In the genomic region with DNA sequence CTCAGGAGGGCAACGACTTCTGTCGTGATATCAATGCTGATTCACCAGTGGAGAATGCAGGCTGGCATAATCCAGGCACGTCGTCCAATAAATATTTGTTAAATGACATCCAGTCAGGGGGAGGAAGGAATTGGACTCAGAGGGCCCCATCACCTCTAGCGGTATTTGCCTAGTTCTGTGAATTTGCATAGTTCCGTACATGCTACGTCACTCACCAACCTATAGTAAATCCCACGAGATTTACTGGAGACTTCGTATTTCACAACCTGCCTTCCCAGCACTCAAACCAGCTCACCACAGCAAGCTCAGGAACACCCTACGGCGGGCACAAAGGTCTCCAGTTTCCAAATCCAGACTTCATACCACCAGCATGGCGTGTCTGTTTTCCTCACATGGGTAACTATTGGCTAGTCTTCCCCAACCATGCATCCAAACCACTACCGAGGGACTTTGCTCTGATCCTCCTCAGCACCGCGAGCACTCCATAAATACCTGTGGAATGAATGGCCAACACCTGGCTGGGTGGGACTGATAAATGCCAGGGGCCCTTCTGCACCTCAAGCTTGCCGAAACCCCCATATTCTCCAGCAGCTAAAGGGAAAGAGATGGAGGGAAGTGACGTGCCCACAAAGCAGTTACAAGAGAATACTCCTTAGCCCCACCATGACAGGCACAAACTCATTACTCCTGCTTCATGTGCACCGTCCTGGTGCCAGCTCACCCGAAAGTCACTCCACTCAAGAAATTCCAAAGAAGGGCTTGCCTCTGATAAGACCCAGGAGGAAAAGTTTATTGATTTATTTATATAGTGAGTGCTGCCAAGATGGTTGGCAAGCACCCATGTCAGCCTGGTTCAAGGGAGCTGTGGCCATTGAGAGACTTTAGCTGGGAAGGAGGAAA, we compare ENCODE assay signal across 9 mouse cellular contexts. TPM values are rescaled to one million over a fixed set of nuclear protein-coding genes. Genes with fewer than 3 reads are reported as not detected.
DNase-seq lines count a peak whose midpoint lies in the region; ATAC-seq and TF ChIP-seq lines count a peak whose summit lies in the region.
"Had no signal": no experiment of that assay in that cellular context is flagged by ENCODE, and none has a peak within 500 bp of the region (broad histone marks: within the 10 kb centered on the region; RNA-seq: fewer than 3 reads in every experiment).

No protein-coding gene starts in this region.

- no peak overlapping the region for H3K9ac ChIP-seq in midbrain, embryonic 11.5 days (ENCODE audit: low read length)
- H3K9ac ChIP-seq in midbrain, postnatal 0 days (replicated peaks; ENCODE audit: low read length, poor library complexity, severe bottlenecking), result no peak overlapping the region
- H3K9ac ChIP-seq in lung, postnatal 0 days (replicated peaks; ENCODE audit: low read depth), result no peak overlapping the region
- H3K9ac ChIP-seq in heart, adult 2 months (ENCODE audit: low read depth, low read length), result no peak overlapping the region
- H3K9ac ChIP-seq: hindbrain, embryonic 12.5 days had no signal

- no peaks in the 10 kb centered on the region; the same call in 1 of the 2 replicates for H3K27me3 ChIP-seq in midbrain, embryonic 11.5 days (ENCODE audit: control insufficient read depth, insufficient read depth, low read length)
- no peaks in the 10 kb centered on the region for H3K27me3 ChIP-seq in midbrain, postnatal 0 days (ENCODE audit: insufficient read depth, low read length)
- H3K27me3 ChIP-seq in lung, postnatal 0 days (replicated peaks; ENCODE audit: insufficient read depth, low read length), result no peaks in the 10 kb centered on the region
- no peaks in the 10 kb centered on the region for H3K27me3 ChIP-seq in heart, adult 2 months (ENCODE audit: control insufficient read depth, insufficient read depth, low read length)
- H3K27me3 ChIP-seq: hindbrain, embryonic 12.5 days had no signal

- ATAC-seq in midbrain, embryonic 11.5 days (ENCODE audit: low FRiP score), result no peak
- no peak for ATAC-seq in midbrain, postnatal 0 days (ENCODE audit: low FRiP score)
- ATAC-seq in lung, postnatal 0 days, result peak; percentile 92

- no peak for TF ChIP-seq POLR2A in heart, adult 2 months (IDR thresholded peaks at IDR 0.05; ENCODE audit: insufficient read depth, low read depth, low read length)

- peaks cover 28% of the 10 kb centered on the region for H3K4me1 ChIP-seq in midbrain, embryonic 11.5 days (ENCODE audit: control insufficient read depth, insufficient read depth, low read length)
- no peaks in the 10 kb centered on the region; the same call in 1 of the 2 replicates for H3K4me1 ChIP-seq in midbrain, postnatal 0 days (ENCODE audit: insufficient read depth, low read length)
- H3K4me1 ChIP-seq in lung, postnatal 0 days (ENCODE audit: insufficient read depth, low read depth, low read length), result 0 out of 2 replicates have a peak, but pooled peaks cover 2% of the 10 kb centered on the region
- no peaks in the 10 kb centered on the region for H3K4me1 ChIP-seq in heart, adult 2 months (ENCODE audit: control insufficient read depth, insufficient read depth, low read length)

- no peak overlapping the region for H3K4me3 ChIP-seq in midbrain, embryonic 11.5 days (ENCODE audit: low read depth, low read length)
- no peak overlapping the region for H3K4me3 ChIP-seq in midbrain, postnatal 0 days (ENCODE audit: low read depth, low read length)
- H3K4me3 ChIP-seq in lung, postnatal 0 days (ENCODE audit: low read depth, low read length), result no peak overlapping the region
- H3K4me3 ChIP-seq in heart, adult 2 months, result no peak overlapping the region
- H3K4me3 ChIP-seq: hindbrain, embryonic 12.5 days had no signal

- no peak overlapping the region for H3K4me2 ChIP-seq in midbrain, embryonic 11.5 days
- no peak overlapping the region for H3K4me2 ChIP-seq in midbrain, postnatal 0 days (ENCODE audit: low read depth, low read length, poor library complexity, severe bottlenecking)
- H3K4me2 ChIP-seq in lung, postnatal 0 days (replicated peaks; ENCODE audit: low read depth, low read length), result peak overlapping the region; percentile 42
- H3K4me2 ChIP-seq: hindbrain, embryonic 12.5 days had no signal

- intact Hi-C loops in heart, adult 2 months (cut with DNase I), result no loop called here

- no peak overlapping the region for H3K27ac ChIP-seq in midbrain, embryonic 11.5 days (ENCODE audit: low read depth, low read length)
- H3K27ac ChIP-seq in midbrain, postnatal 0 days (ENCODE audit: low read depth, low read length), result no peak overlapping the region
- H3K27ac ChIP-seq in lung, postnatal 0 days (ENCODE audit: low read length), result peak overlapping the region; percentile 94
- no peak overlapping the region for H3K27ac ChIP-seq in heart, adult 2 months

- H3K36me3 ChIP-seq in midbrain, embryonic 11.5 days (ENCODE audit: control insufficient read depth, insufficient read depth, low read length), result no peaks in the 10 kb centered on the region
- no peaks in the 10 kb centered on the region for H3K36me3 ChIP-seq in midbrain, postnatal 0 days (ENCODE audit: insufficient read depth, low read length)
- H3K36me3 ChIP-seq in lung, postnatal 0 days (ENCODE audit: insufficient read depth, low read length), result no peaks in the 10 kb centered on the region
- no peaks in the 10 kb centered on the region for H3K36me3 ChIP-seq in heart, adult 2 months (ENCODE audit: control insufficient read depth, insufficient read depth, low read length)
- H3K36me3 ChIP-seq: hindbrain, embryonic 12.5 days had no signal

- peak; percentile 41 for DNase-seq in adrenal gland, postnatal 25 days
- no peak for DNase-seq in adrenal gland, adult 18-20 months (ENCODE audit: low spot score in 2 of 2)
- DNase-seq in midbrain, embryonic 11.5 days (ENCODE audit: low spot score, missing footprints), result peak; percentile 79
- DNase-seq in midbrain, postnatal 0 days (ENCODE audit: low spot score), result no peak
- DNase-seq in lung, postnatal 0 days (ENCODE audit: low spot score), result peak; percentile 91
- DNase-seq in spleen, postnatal 4 days (ENCODE audit: low spot score in 2 of 2), result no peak
- DNase-seq in heart, adult 2 months, result no peak
- DNase-seq in ovary, postnatal 14 days (ENCODE audit: low spot score), result no peak

- TF ChIP-seq EP300 in lung, postnatal 0 days (IDR thresholded peaks at IDR 0.05), result peak; percentile 96
- no peak for TF ChIP-seq EP300 in heart, adult 2 months (IDR thresholded peaks at IDR 0.05; ENCODE audit: insufficient read depth, low read depth, low read length)

- TF ChIP-seq CTCF in midbrain, postnatal 0 days (IDR thresholded peaks at IDR 0.05), result no peak
- TF ChIP-seq CTCF in lung, postnatal 0 days (IDR thresholded peaks at IDR 0.05), result no peak
- no peak for TF ChIP-seq CTCF in heart, adult 2 months (IDR thresholded peaks at IDR 0.05)

- no peaks in the 10 kb centered on the region for H3K9me3 ChIP-seq in midbrain, embryonic 11.5 days (ENCODE audit: control insufficient read depth, low read length)
- H3K9me3 ChIP-seq in midbrain, postnatal 0 days (ENCODE audit: low read length), result no peaks in the 10 kb centered on the region
- no peaks in the 10 kb centered on the region for H3K9me3 ChIP-seq in lung, postnatal 0 days (ENCODE audit: low read length)
- H3K9me3 ChIP-seq: hindbrain, embryonic 12.5 days had no signal

- H3K79me2 ChIP-seq in heart, adult 2 months (replicated peaks; ENCODE audit: control insufficient read depth, insufficient read depth, low read length), result no peaks in the 10 kb centered on the region

- WGBS in midbrain, embryonic 11.5 days, result 90% methylated on average over 19 of the region's 19 CpGs
- WGBS in midbrain, postnatal 0 days, result 87% methylated on average over 19 of the region's 19 CpGs
- WGBS in lung, postnatal 0 days, result 50% methylated on average over 19 of the region's 19 CpGs
- 72% methylated on average over 19 of the region's 19 CpGs for WGBS in heart, adult 2 months

RNA-seq across cellular contexts. Expression of a gene that starts 9.3 kb away (rescaled TPM):
- total RNA-seq in adrenal gland, postnatal 25 days (2021), result 80.2 and 103 TPM in 2 replicates
- 10 to 100 TPM; 64.0 to 84.7 TPM for total RNA-seq in adrenal gland, adult 18-20 months (2021)
- 6.4 and 8.5 TPM in 2 replicates for polyA plus RNA-seq in midbrain, embryonic 11.5 days (2014; fragmentation: Nextera tagmentation; extraction: Ambion mirVana)
- 11.9 and 15.4 TPM in 2 replicates for total RNA-seq in midbrain, postnatal 0 days (2014; rRNA removed)
- polyA plus RNA-seq in midbrain, postnatal 0 days (2015; fragmentation: Nextera tagmentation; extraction: Ambion mirVana), result 8.0 and 9.2 TPM in 2 replicates
- 22.1 and 31.0 TPM in 2 replicates for polyA plus RNA-seq in lung, postnatal 0 days (2015; fragmentation: Nextera tagmentation; extraction: Ambion mirVana)
- total RNA-seq in heart, adult 2 months (2021), result 1 to 10 TPM in 1 of 2 experiments, under 1 TPM in 1; 0.84 to 2.1 TPM
- polyA plus RNA-seq in heart, adult 2 months (2012; rRNA removed), result 0.50 and 1.1 TPM in 2 replicates

Comparison
In these comparisons a context has a peak if more than half of its experiments do, and no peak if none do; other contexts are left out.
1. DNase-seq: peak in adrenal gland, postnatal 25 days (single experiment), midbrain, embryonic 11.5 days (single experiment) and lung, postnatal 0 days (single experiment); none in adrenal gland, adult 18-20 months (0 of 2), midbrain, postnatal 0 days (single experiment), spleen, postnatal 4 days (0 of 2), heart, adult 2 months (0 of 2) and ovary, postnatal 14 days (single experiment).